Mouse (Mus musculus): ENCODE measurements around the gene Rabl3. TPM values are rescaled to one million over a fixed set of nuclear protein-coding genes. Genes with fewer than 3 reads are reported as not detected.

Rabl3 gene
- 21.6 and 23.9 TPM in 2 replicates for polyA plus RNA-seq (2015; fragmentation: Nextera tagmentation; extraction: Ambion mirVana)

DNA sequence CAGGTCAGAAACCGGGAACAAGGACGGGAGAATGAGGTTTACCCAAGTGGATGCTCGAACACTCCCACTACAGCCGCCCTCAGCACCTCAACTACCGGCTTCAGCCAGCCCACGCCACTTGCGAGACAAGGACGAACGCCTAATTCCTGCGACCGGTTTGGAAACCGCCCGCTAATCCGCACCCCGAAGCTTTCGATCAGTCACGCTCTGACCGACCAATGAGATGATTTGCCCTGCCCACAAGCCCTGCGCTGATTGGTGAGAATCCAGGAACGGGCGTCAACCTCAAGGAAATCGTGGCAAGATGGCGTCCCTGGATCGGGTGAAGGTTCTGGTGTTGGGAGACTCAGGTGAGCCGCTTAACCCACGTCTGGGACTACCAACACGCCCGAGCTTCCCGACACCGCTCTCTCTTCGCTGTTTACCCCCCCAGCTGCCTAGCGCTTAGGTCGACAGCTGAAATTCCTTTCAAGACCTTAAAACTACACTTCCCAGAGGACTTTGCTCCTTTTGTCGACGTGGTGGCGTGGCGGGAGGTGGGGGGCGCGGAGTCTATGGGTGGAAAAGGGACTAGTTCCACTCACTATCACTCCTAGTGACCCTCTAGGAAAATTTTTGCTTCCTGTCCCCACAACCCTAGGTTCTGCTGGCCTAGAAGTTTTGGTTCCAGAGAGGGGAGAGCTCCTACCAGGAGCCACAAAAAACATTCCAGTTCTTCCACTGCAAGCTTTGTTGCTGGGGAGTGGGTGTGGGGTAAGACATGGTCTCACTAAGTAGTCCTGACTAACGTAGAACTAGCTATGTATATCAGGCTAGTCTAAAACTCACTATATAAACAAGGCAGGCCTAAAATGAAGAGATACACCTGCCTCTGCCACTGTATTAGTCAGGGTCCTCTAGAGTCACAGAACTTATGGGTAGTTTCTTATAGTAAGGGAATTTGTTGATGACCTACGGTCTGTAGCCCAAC, at the start of gene Rabl3, which contains the start of gene Gtf2e1:
Gene Rabl3 (plus strand): TSS at position 275 of the 970 bp plus-strand sequence.
Gene Gtf2e1 (minus strand): TSS at position 179 of the 970 bp plus-strand sequence.
- 2% methylated on average over 41 of the region's 41 CpGs for WGBS
- no peaks in the 10 kb centered on the region for H3K27me3 ChIP-seq
- peaks cover 28% of the 10 kb centered on the region for H3K4me1 ChIP-seq (replicated peaks)
- peak within 1 kb of the TSS; percentile 63 for H3K4me3 ChIP-seq
- H3K9ac ChIP-seq: peak within 1 kb of the TSS; percentile 91
- H3K27ac ChIP-seq (replicated peaks): peak within 1 kb of the TSS; percentile 88
- peak; percentile 100 for ATAC-seq (ENCODE audit: low read depth)
- H3K9me3 ChIP-seq: no peaks in the 10 kb centered on the region
- H3K36me3 ChIP-seq: peaks cover 8% of the 10 kb centered on the region
- H3K4me2 ChIP-seq: peak within 1 kb of the TSS; percentile 72

DNA sequence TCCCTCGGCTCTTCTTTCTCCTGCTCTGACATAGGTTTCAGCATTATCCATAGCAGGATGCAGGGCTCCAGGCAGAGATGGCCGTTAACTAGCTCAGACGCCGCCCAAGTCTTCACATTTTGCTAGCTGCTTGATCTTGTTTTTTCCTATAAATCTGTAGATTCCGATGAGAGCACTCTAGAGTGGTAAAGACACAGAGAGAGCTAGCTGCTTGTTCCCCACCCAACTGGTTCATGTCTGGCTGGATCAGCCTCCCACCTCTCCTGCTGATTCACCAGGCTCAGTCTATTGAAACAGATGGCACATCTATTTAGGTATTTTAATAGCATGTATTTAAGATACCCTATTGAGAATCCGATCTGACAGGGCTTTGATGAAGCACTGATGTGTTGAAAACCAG, 44.7 kb upstream of the Rabl3 start:
- no peaks in the 10 kb centered on the region for H3K9me3 ChIP-seq
- no peaks in the 10 kb centered on the region for H3K36me3 ChIP-seq
- no peaks in the 10 kb centered on the region for H3K4me1 ChIP-seq (replicated peaks)
- H3K4me3 ChIP-seq: no peak overlapping the region
- no peak overlapping the region for H3K9ac ChIP-seq
- WGBS: 75% methylated on average over 6 of the region's 6 CpGs
- H3K27ac ChIP-seq (replicated peaks): no peak overlapping the region
- no peak for ATAC-seq (ENCODE audit: low read depth)
- no peak overlapping the region for H3K4me2 ChIP-seq
- H3K27me3 ChIP-seq: no peaks in the 10 kb centered on the region; the same call in 1 of the 2 replicates

DNA sequence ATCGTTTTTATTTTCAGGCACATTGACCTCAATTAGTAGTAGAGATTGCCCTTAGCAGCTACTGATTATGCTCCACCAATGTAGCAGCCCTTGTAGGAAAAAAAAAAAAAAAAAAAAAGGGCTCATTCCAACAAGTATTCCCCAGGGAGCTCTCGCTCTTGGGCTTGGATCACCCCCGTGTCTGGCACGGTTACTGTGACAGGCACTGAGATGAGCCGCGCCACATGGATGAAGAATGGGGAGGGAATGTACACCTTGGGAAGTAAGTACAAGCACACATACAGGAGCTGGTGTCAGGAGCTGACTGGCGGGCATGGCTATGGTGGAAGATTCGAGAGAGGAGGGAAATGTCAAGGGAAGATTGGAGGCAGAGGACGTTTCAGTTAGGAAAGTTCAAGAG, 41.1 kb upstream of the Rabl3 start:
- Histone ChIP-seq H3K4me2 (no peak overlapping the region), H3K9me3 (no peaks in the 10 kb centered on the region), H3K27me3 (no peaks in the 10 kb centered on the region), H3K4me1 (replicated peaks) (no peaks in the 10 kb centered on the region), H3K36me3 (no peaks in the 10 kb centered on the region), H3K27ac (replicated peaks) (no peak overlapping the region), H3K9ac (no peak overlapping the region), H3K4me3 (no peak overlapping the region)
- ATAC-seq (ENCODE audit: low read depth): no peak
- 80% methylated on average over 9 of the region's 9 CpGs for WGBS

DNA sequence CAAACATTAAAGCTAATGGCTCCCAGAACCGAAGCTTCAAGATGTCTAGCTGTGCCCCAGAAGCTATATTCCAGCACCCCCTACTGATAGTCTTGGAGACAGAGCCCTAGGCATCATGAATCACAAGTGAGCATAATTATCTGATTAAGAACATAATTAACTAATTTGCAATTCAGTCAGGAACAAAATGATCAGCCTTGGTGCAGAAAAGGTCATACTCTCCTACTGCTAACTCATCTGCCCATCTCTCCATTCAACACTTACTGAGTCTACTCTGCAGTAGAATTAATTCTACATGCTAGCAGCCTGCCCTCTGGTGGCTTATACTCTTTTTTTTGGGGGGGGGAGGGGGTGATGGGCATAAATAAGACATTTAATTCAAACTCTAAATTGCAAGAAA, 35.2 kb upstream of the Rabl3 start:
- H3K9me3 ChIP-seq: no peaks in the 10 kb centered on the region
- no peak overlapping the region for H3K4me2 ChIP-seq
- H3K4me3 ChIP-seq: no peak overlapping the region
- H3K9ac ChIP-seq: no peak overlapping the region
- no peak overlapping the region for H3K27ac ChIP-seq (replicated peaks)
- 19% methylated on average over 1 of the region's 1 CpGs for WGBS
- no peak for ATAC-seq (ENCODE audit: low read depth)
- no peaks in the 10 kb centered on the region for H3K36me3 ChIP-seq
- no peaks in the 10 kb centered on the region for H3K4me1 ChIP-seq (replicated peaks)
- no peaks in the 10 kb centered on the region for H3K27me3 ChIP-seq

DNA sequence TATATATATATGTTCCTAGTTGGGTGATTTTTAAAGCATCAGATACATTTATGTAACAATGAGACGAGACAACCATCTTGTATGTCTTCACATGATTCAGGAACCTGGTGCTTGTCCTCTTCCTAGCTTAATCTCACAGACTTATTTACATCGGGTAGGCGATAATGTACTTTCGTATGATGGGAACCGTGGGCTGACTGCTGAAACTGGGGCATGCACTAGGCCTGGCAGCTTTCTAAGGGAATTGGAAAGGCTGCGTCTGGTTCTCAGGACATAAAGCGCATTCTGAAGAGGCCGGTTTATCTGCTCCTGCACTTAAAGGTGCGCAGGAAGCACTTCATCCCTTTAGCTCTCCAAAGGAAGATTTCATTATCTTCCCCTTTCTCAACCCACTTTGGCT, 32.9 kb upstream of the Rabl3 start:
- Histone ChIP-seq H3K4me3 (no peak overlapping the region), H3K9me3 (no peaks in the 10 kb centered on the region), H3K4me2 (no peak overlapping the region), H3K4me1 (replicated peaks) (no peaks in the 10 kb centered on the region), H3K9ac (no peak overlapping the region), H3K27ac (replicated peaks) (no peak overlapping the region), H3K27me3 (no peaks in the 10 kb centered on the region), H3K36me3 (peaks cover 15% of the 10 kb centered on the region)
- WGBS: 92% methylated on average over 9 of the region's 9 CpGs
- no peak for ATAC-seq (ENCODE audit: low read depth)

DNA sequence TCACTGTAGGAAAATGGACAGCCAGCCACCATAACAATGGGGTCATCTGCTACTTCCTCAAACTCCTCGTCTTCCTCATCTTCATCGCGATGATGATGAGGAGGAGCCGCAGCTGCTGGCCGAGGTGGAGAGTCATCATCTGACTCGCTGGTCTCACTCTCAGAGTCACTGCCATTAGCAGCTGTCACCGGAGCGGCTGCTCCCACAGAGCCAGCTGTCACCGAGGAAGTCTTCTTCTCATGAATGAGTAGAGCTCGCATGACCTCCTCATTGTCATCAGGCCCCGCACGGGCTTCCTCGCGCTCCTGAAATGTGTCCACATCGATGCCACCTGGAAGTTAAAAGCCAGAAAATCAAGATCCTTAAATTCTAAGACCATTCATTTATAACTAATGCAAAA, 28.2 kb upstream of the Rabl3 start:
- H3K4me3 ChIP-seq: no peak overlapping the region
- peaks cover 40% of the 10 kb centered on the region for H3K36me3 ChIP-seq
- no peaks in the 10 kb centered on the region for H3K4me1 ChIP-seq (replicated peaks)
- no peaks in the 10 kb centered on the region for H3K9me3 ChIP-seq
- H3K4me2 ChIP-seq: no peak overlapping the region
- ATAC-seq (ENCODE audit: low read depth): no peak
- H3K27ac ChIP-seq (replicated peaks): no peak overlapping the region
- no peaks in the 10 kb centered on the region for H3K27me3 ChIP-seq
- WGBS: 91% methylated on average over 15 of the region's 15 CpGs
- no peak overlapping the region for H3K9ac ChIP-seq

DNA sequence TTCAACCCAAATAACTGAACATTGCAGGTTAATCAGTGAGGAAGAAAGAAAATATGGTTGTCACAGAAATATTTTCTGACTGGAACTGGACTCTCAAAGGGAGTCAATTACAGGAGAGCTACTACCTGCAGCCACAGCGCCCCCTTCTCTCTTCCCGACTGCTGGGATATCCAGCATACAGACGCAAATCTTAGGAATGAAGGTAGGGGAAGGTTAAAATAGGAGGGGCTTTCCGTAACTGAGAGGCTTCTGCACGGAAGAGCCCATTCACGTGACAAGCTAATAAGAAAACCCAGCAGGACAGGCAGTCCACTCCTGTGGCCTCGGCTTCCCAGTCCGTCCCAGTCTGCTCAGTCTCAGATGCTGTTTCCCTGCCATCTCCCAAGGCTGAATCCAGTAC, 25.0 kb upstream of the Rabl3 start:
- H3K27me3 ChIP-seq: no peaks in the 10 kb centered on the region
- no peak overlapping the region for H3K27ac ChIP-seq (replicated peaks)
- no peak overlapping the region for H3K9ac ChIP-seq
- H3K4me1 ChIP-seq (replicated peaks): no peaks in the 10 kb centered on the region
- H3K9me3 ChIP-seq: no peaks in the 10 kb centered on the region
- H3K4me2 ChIP-seq: no peak overlapping the region
- no peak overlapping the region for H3K4me3 ChIP-seq
- WGBS: 74% methylated on average over 8 of the region's 8 CpGs
- ATAC-seq (ENCODE audit: low read depth): no peak
- H3K36me3 ChIP-seq: peaks cover 49% of the 10 kb centered on the region

DNA sequence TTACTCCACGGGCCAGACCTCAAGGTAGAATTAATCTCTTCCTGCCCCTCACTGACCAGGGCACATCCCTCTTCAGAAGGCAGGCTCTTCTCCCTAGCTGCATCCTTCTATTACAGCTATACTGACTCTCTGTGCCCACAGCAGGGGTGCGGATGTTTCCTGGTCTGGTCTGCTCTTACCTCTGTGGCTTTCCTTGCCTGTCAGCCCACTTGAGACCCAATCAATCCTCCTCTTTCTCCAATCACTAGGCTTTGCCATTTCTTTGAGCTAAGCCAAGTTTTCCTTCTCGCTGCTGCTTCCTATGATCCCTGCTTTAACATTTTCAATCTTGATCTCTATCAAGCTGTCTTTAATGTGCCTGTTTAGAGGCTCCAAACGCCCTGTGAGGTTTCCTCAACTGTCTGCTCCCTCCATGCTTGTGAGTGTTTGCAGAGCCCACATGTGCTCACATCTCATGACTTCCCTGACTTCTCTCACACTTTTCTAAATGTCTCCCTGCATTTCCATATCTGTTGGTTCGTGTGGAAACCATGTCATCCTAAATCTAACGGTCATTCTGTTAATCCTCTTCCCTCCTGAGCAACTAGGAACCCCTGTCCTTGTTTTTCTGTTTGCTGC, 23.2 kb upstream of the Rabl3 start:
- H3K4me1 ChIP-seq (replicated peaks): no peaks in the 10 kb centered on the region
- 90% methylated on average over 6 of the region's 6 CpGs for whole genome bisulfite sequencing
- no peak overlapping the region for H3K9ac ChIP-seq
- no peak overlapping the region for H3K4me3 ChIP-seq
- no peaks in the 10 kb centered on the region for H3K9me3 ChIP-seq
- no peak for ATAC-seq (ENCODE audit: low read depth)
- H3K27me3 ChIP-seq: no peaks in the 10 kb centered on the region
- H3K36me3 ChIP-seq: peaks cover 53% of the 10 kb centered on the region
- no peak overlapping the region for H3K4me2 ChIP-seq
- H3K27ac ChIP-seq (replicated peaks): no peak overlapping the region

DNA sequence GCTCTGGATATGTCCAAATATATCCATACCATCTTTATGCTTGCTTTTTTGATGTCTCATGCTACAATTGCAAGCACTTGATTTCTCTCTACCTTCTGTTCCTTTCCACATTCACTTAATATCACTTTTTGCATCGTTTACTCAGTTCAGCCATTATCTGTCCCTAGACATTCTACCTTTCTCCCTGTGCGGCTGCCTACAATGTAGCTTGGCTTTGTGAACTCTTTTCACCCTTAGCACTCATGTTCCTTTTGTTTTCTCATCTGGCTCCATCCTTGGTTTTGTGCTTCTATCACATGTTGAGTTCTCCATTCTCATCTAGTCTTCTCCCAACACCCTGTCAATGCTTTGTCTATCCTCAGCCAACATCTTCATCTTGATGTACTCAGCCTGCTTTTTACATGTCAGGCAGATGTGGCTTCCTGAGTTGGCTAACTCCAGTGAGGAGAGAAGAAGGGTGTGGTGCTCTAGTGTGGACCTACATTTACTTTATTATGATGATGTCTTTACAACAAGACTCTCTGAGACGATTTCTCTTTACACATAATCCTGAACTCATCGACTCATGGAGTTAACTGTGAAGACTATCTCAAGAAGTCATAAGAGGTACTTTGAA, 22.0 kb upstream of the Rabl3 start:
- no peak overlapping the region for H3K9ac ChIP-seq
- H3K4me2 ChIP-seq: no peak overlapping the region
- 98% methylated on average over 4 of the region's 4 CpGs for WGBS
- no peaks in the 10 kb centered on the region for H3K9me3 ChIP-seq
- ATAC-seq (ENCODE audit: low read depth): no peak
- H3K27me3 ChIP-seq: no peaks in the 10 kb centered on the region
- H3K4me1 ChIP-seq (replicated peaks): no peaks in the 10 kb centered on the region
- no peak overlapping the region for H3K27ac ChIP-seq (replicated peaks)
- H3K36me3 ChIP-seq: peaks cover 63% of the 10 kb centered on the region
- H3K4me3 ChIP-seq: no peak overlapping the region

DNA sequence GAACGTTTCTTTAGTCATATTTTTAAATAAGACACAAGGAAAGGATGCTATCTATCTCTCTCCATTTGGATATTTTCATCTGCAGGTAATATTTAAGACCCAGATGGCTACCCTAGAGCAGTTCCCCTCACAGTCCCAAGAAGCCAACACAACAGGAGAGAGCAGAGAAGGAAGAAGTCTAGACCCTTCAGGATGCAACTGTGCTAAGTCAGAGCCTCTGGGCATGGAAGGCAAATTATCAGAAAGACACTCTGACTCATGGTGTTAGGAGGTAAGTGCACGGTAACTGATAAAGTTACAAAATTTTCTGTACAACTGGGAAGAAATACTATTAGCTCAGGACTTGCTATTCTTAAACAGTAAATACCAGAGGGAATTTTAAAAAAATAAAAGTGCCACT, 21.0 kb upstream of the Rabl3 start:
- Histone ChIP-seq H3K4me2 (no peak overlapping the region), H3K36me3 (peaks cover 67% of the 10 kb centered on the region), H3K4me1 (replicated peaks) (no peaks in the 10 kb centered on the region), H3K9ac (no peak overlapping the region), H3K9me3 (no peaks in the 10 kb centered on the region), H3K27me3 (no peaks in the 10 kb centered on the region), H3K4me3 (no peak overlapping the region), H3K27ac (replicated peaks) (no peak overlapping the region)
- no peak for ATAC-seq (ENCODE audit: low read depth)
- 90% methylated on average over 2 of the region's 2 CpGs for WGBS

DNA sequence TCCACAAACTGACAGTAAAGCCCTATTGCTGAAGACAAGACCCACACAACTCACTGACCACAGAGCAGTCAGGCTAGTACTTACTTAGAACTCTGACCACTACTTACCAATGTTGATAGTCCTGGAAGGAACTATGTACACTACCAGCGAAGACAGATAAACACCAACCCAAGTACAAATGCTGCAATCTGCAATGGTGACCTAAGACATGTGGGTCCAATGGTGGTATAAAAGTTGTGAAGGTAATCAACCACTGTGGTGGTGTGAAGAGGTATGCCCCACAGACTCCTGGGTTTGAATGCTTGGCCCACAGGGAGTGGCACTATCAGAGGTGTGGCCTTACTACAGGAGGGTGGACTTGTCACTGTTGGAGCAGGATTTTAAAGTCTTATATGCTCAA, 20.0 kb upstream of the Rabl3 start:
- 100% methylated on average over 1 of the region's 1 CpGs for WGBS
- Histone ChIP-seq H3K36me3 (peaks cover 69% of the 10 kb centered on the region), H3K27me3 (no peaks in the 10 kb centered on the region), H3K4me3 (no peak overlapping the region), H3K4me2 (no peak overlapping the region), H3K27ac (replicated peaks) (no peak overlapping the region), H3K9me3 (no peaks in the 10 kb centered on the region), H3K9ac (no peak overlapping the region), H3K4me1 (replicated peaks) (no peaks in the 10 kb centered on the region)
- no peak for ATAC-seq (ENCODE audit: low read depth)
